Mouse (Mus musculus) megakaryocyte, embryonic 14.5 days (primary cell): ENCODE measurements around the gene Igfbp7. TPM values are rescaled to one million over a fixed set of nuclear protein-coding genes. Genes with fewer than 3 reads are reported as not detected.

Experiments used
- H3K27me3 ChIP-seq: replicated peaks from 2 replicates; pipeline ENCODE3; 2012; ENCODE audit warnings: inconsistent platforms
- H3K36me3 ChIP-seq: replicated peaks from 2 replicates; pipeline ENCODE3; 2012; ENCODE audit warnings: low read length, inconsistent platforms, mixed read lengths
- H3K4me1 ChIP-seq: 2 replicates; pipeline ENCODE4 v1.6.1; 2012; ENCODE audit warnings: inconsistent platforms
- H3K4me3 ChIP-seq: replicated peaks from 2 replicates; pipeline ENCODE3; 2012; ENCODE audit warnings: moderate library complexity, mild to moderate bottlenecking, inconsistent platforms
- H3K9me3 ChIP-seq: 2 replicates; pipeline ENCODE4 v1.6.1; 2012; ENCODE audit warnings: inconsistent platforms
- FLI1 ChIP-seq: IDR thresholded peaks from 2 replicates; pipeline ENCODE4 v1.6.1; 2012; ENCODE audit warnings: low read length, inconsistent platforms, mixed read lengths
- GATA1 ChIP-seq: IDR thresholded peaks from 3 replicates; pipeline ENCODE4 v1.6.1; 2012; ENCODE audit warnings: mixed read lengths, low read length, inconsistent platforms, borderline replicate concordance
- polyA plus RNA-seq: library from polyadenylated mRNA; stranded (reverse); fragments of >175 nt; gene quantifications from 2 replicates; pipeline ENCODE4 v1.2.3, GENCODE M21; 2012; ENCODE audit warnings: low replicate concordance; ENCODE audit not compliant: insufficient read depth

Igfbp7 gene
- polyA plus RNA-seq, 1 experiment, result 2.6 TPM

DNA sequence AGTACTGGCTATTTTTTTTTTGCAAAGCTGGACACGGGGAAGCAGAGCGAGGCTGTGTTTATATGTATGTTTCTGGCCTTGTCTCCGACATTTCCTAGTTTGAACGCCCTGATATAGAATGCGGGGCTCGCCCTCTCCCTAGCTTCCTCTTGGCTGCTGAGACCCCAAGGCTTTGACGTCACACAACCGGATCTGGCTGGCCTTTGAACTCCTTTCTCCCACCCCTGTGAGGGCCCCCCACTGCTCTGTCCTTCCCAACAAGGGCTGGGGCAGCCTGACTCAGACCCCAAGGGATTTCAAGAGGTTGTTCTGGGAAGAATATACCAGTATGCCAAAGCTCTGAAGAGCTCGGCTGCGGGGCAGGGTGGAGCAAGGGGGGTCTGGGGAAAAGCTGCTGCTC is 49.5 kb downstream of the Igfbp7 start:
- Histone ChIP-seq H3K27me3 (peaks cover 25% of the 10 kb centered on the region), H3K36me3 (no peaks in the 10 kb centered on the region), H3K9me3 (no peaks in the 10 kb centered on the region), H3K4me3 (no peak overlapping the region), H3K4me1 (peaks cover 25% of the 10 kb centered on the region)
- no peak for TF ChIP-seq FLI1
- no peak for TF ChIP-seq GATA1

DNA sequence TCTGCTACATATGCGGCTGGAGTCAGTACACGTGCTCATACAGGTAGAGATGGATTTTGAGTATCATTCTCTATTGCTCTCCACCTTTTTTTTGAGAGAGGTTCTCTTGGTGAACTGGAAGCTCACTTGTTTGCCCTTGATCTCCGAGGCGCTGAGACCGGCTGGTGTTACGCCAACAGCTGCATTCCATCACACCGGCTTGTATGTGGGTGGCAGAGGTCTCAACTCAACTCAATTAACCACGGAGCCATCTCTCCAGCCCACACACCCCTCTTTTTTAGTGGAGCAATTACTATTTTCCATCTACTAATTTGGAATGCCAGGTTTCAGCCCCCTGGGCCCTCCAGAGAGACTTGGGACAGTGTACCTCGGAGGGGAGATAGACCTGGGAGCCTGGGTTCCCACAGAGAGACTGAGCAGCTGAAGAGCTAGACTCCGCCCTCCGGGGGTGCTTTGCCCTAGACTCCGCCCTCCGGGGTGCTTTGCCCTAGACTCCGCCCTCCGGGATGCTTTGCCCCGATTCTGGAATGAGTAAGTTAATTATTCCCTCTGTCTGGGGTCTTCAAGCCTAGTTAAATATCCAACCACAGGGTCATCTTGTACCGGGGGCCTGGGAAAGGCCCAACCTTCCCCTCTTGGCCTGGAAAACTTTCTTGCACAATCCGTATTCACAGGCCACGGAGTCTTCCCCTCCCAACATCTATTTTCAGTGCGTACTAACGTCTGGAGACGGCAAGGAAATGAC is 50.3 kb downstream of the Igfbp7 start:
- TF ChIP-seq FLI1, result no peak
- TF ChIP-seq GATA1, result no peak
- Histone ChIP-seq H3K4me1 (peaks cover 26% of the 10 kb centered on the region), H3K27me3 (peaks cover 19% of the 10 kb centered on the region), H3K9me3 (no peaks in the 10 kb centered on the region), H3K4me3 (peak overlapping the region; percentile 69), H3K36me3 (no peaks in the 10 kb centered on the region)

DNA sequence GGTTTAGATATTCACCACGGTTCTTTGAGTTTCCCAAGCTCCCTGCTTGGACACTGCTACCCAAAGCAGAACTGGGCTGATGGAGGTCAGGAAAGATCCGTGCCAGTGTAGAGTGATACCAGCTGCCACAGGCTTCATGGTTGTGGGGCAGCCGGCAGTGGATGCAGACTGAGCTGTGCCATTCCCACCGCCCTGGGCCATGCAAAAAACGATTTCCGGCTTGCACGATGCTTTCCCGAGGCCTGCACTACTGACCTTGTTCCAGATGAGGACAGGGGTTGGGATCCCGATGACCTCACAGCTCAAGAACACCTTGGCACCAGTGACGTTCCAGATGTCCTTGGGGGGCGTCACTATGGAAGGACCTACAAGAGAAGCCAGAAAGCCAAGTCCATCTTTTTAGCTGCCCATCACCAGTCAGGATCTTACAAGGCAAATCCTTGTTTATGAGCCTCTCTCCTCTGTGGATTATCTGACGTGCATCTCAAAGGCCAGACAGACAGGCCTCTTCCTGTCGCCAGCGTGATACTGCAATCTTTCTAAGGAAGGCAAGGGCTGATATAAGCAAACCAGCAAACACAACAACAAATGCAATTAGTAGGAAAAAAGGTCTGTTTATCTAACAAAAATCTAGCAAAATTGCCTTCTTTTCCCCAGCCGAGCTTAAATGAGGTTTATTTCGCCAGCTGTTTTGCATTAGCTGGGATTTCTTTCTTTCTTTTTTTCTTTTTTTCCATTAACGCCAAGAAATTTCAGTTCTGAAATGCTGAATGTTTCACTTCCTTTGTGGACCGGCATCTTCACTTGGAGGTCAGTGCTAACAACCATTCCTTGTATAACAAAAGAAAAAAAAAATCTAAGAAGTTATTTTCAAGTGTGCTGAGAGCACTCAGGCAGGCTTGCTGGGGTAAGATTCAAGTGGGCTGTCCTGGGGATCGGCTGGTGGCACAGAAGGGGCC is 52.3 kb downstream of the Igfbp7 start:
- no peak for TF ChIP-seq FLI1
- TF ChIP-seq GATA1, result no peak
- peaks cover 39% of the 10 kb centered on the region for H3K4me1 ChIP-seq

DNA sequence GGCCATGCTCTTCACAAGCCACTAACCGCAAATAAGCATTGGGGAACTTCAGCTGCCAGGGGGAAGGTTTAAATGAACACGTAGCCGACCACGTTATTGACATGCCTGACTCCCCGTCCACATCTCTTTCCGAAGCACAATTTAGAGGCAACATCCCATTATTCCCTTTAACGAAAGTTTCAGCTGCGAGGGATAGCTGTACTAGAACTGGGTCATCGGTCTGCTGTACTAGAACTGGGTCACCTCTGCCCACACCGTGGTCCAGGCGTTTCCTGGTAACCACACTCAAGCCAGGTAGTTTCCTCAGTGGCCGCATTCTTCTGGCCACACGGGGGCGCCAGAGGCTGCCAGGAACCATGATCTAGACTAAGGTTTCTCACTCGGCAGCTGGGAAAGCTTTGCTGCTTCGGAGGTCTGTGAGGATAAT is 53.5 kb downstream of the Igfbp7 start:
- Histone ChIP-seq H3K4me3 (peak overlapping the region; percentile 86), H3K4me1 (peaks cover 47% of the 10 kb centered on the region), H3K36me3 (peaks cover 18% of the 10 kb centered on the region), H3K9me3 (no peaks in the 10 kb centered on the region), H3K27me3 (peaks cover 9% of the 10 kb centered on the region)
- TF ChIP-seq GATA1 (no peak), FLI1 (no peak)

More for the DNA sequence above, 52.3 kb downstream of the Igfbp7 start:
- no peak overlapping the region for H3K4me3 ChIP-seq
- no peaks in the 10 kb centered on the region for H3K9me3 ChIP-seq
- H3K36me3 ChIP-seq, result peaks cover 7% of the 10 kb centered on the region
- peaks cover 16% of the 10 kb centered on the region for H3K27me3 ChIP-seq

DNA sequence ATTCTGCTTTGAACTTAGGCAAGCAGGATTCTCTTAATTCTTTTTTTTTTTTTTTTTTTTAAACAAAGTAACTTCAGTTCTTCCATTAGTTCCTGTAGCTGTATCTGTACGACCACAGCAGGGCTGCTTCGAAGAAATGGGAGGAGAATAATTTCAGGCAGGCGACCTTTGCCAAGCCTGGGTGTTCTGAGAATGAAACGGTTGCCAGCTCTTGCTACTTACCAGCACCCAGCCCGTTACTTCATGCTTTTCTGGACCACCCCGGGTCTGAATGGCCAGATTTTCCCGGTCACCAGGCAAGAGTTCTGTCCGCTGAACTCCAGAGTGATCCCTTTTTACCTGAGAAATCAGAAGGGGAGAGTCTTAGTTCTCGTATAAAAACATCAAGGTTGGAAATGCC is 56.1 kb downstream of the Igfbp7 start:
- Histone ChIP-seq H3K36me3 (peaks cover 44% of the 10 kb centered on the region), H3K27me3 (peaks cover 7% of the 10 kb centered on the region), H3K4me3 (no peak overlapping the region), H3K4me1 (peaks cover 40% of the 10 kb centered on the region), H3K9me3 (no peaks in the 10 kb centered on the region)
- TF ChIP-seq FLI1 (no peak), GATA1 (no peak)

DNA sequence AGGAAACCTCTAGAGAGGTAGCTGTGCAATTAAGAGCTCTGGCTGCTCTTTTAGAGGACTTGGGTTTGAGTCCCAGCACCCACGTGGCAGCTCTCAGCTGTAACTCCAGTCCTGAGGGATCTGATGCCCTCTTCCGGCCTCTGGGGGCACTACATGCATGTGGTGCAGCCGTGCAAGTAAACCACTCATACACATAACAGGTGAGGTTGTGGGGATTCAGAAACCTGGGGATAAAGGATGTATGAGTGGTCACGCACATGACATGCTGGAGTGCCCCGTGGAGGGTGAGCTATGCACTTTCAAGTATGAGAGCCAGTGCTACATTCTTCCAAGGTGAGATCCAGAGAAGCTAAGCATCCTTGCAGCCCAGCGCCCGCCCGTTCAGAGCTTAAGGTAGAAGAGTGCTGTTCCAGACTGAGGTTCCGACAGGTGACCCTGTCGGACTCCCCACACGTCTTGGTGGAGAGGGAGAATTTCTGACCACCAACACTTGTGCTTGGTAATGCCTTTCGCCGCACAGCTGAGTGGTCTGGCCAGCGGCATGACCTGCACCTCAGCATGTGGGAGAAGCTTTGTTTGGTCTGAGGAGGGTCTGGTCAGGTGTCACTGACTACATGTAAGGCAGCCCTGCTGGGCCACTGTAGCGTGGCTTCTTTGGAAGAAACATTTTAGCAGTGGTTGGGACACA is 57.7 kb downstream of the Igfbp7 start:
- no peak overlapping the region for H3K4me3 ChIP-seq

DNA sequence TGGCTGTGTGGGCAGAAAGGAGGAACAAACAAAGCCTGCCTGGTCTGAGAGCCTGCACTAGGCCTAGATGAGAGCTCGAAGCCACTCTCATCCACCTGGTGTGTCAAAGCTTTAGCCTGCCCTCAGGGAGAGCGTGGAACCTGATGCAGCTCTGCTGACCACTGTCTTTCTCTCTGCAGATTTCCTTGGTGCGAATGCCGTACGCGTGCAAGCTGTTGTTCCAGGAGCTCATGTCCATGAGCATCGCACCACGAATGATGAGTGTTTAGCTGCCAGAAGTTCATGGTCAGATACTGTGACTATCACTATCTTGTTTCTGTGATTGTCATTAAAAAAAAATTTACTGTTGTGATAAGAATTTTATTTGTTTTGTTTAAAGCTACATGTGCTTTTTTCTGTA is 58.9 kb downstream of the Igfbp7 start:
- H3K9me3 ChIP-seq, result no peaks in the 10 kb centered on the region
- TF ChIP-seq GATA1, result no peak
- no peak for TF ChIP-seq FLI1
- H3K4me1 ChIP-seq, result peaks cover 23% of the 10 kb centered on the region
- H3K36me3 ChIP-seq, result peaks cover 71% of the 10 kb centered on the region
- H3K27me3 ChIP-seq, result peaks cover 2% of the 10 kb centered on the region
- no peak overlapping the region for H3K4me3 ChIP-seq

More for the DNA sequence above, 57.7 kb downstream of the Igfbp7 start:
- no peaks in the 10 kb centered on the region for H3K9me3 ChIP-seq
- H3K4me1 ChIP-seq, result peaks cover 35% of the 10 kb centered on the region
- H3K27me3 ChIP-seq, result peaks cover 2% of the 10 kb centered on the region
- no peak for TF ChIP-seq GATA1
- TF ChIP-seq FLI1, result no peak
- peaks cover 59% of the 10 kb centered on the region for H3K36me3 ChIP-seq

DNA sequence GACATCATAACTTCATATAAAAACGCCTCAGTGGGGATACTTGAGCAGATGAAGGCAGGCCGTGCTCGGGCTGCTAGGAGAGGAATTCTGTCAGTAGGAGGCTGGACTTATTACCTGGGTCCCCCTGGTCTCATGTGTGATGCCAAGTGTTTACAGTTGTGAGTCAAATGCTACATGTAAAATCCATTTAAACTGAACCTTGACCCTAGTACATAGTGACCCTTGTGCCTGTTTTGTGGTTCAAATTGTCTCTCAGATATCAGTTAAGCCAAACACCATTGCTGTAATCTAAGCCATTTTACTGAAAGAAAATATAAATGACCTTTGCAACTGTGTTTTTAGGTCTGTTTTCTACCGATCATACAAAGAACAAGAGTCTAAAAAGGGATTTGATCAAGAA is 67.8 kb downstream of the Igfbp7 start:
- TF ChIP-seq FLI1, result no peak
- no peak for TF ChIP-seq GATA1
- Histone ChIP-seq H3K9me3 (no peaks in the 10 kb centered on the region), H3K27me3 (no peaks in the 10 kb centered on the region), H3K4me1 (no peaks in the 10 kb centered on the region), H3K4me3 (no peak overlapping the region), H3K36me3 (peaks cover 100% of the 10 kb centered on the region)

DNA sequence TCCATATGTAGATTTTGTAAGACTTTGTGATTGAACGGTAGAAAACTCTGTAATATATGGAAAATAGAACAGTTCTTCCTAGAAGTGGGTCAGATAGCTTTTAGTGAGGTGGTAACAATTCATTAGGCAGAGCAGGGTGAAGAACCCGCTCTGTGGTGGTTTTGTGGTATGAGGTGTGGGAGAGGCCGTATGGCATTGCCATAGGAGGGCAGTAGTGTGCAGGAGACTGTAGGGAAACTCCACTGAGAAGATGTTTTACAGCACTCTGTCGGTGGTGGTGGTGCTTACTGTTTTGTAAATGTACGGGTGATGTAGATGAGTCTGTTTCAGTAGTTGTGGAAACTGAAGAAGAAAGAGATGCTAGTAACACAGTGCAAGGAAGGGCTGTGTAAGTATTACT is 77.7 kb downstream of the Igfbp7 start:
- TF ChIP-seq GATA1 (no peak), FLI1 (no peak)
- H3K36me3 ChIP-seq, result peaks cover 96% of the 10 kb centered on the region

DNA sequence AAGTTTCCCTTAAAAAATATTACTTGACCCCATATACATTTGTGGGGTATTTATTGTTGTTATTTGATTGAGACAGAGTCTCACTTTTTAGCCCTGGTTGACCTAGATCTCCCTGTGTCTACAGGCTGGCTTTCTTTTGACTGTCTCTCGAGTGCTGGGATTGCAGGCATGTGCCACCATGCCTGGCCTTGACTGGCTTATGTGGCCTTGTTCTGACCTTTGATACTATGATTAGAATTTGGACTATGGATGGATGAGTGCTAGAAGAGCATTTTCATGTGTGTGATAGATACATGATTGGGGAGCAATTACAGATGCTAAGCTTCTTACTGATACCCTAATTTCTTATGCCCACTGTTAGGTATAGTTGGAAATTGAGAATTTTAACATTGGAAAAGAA is 82.9 kb downstream of the Igfbp7 start:
- Histone ChIP-seq H3K4me3 (no peak overlapping the region), H3K36me3 (peaks cover 97% of the 10 kb centered on the region)
- TF ChIP-seq FLI1 (no peak), GATA1 (no peak)

More for the DNA sequence above, 77.7 kb downstream of the Igfbp7 start:
- Histone ChIP-seq H3K4me3 (no peak overlapping the region), H3K9me3 (no peaks in the 10 kb centered on the region), H3K4me1 (peaks cover 4% of the 10 kb centered on the region), H3K27me3 (no peaks in the 10 kb centered on the region)

More for the DNA sequence above, 82.9 kb downstream of the Igfbp7 start:
- Histone ChIP-seq H3K9me3 (no peaks in the 10 kb centered on the region), H3K4me1 (peaks cover 10% of the 10 kb centered on the region), H3K27me3 (no peaks in the 10 kb centered on the region)
